Mouse (Mus musculus) kidney, adult 18-20 months (tissue): ENCODE results near the gene Atn1.

Experiments
- DNase-seq: peaks from one replicate; pipeline ENCODE4 v3.0.0; 2021

Gene Atn1

DNA sequence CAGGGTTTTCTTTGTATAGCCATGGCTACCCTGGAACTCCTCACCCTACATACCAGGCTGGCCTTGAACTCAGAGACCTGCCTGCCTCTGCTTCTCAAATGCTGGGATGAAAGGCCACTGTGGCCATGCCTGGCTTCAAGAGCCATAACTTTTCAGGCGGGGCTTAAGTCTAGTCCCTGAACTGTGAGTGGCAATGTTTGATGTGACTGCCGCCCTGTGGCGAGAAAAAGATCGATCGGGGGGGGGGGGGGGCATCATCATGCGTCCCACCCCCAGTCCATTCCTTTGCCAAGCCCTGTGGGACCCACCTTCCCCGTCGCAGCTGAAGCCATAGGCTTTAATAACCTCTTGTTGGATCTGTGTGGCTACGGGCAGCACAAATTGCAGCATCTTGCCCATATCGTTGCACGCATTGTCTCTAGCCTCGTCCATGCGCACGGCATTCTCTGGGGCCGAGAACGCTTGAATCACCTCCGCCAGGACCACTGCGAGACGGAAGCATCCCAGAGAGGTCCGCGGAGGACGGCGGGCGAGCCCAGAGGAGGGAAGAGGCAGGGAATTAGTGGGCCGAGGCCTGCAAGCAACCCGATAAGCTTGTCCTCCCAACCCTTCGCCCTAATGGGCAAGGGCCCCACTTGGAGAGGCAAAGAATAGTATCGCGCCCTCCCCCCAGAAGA, 16.0 kb downstream of the Atn1 start:
- no peak for DNase-seq

DNA sequence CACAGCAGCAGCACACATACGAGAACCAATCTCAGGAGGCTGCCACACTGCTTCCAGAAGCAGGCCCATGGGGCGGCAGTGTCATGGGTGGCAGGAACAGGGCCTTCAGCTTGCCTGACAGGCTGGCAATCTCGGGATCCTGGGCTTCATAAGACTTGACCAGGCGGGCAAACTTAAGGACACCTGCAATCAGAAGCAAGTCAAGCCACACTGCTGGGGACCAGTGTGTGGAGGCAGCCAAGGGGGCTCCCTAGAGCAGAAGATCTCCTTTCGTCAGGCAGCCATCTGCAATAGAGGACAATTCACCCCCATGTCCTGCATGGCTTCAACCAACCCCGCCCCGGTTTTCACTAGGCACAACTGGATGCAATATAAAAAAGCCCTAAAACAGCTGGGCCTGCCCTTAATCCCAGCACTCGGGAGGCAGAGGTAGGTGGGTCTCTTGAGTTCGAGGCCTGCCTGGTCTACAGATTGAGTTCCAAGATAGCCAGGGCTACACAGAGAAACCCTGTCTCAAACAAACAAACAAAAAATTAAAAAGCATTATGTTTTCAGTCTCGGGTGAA, 17.0 kb downstream of the Atn1 start:
- no peak for DNase-seq

DNA sequence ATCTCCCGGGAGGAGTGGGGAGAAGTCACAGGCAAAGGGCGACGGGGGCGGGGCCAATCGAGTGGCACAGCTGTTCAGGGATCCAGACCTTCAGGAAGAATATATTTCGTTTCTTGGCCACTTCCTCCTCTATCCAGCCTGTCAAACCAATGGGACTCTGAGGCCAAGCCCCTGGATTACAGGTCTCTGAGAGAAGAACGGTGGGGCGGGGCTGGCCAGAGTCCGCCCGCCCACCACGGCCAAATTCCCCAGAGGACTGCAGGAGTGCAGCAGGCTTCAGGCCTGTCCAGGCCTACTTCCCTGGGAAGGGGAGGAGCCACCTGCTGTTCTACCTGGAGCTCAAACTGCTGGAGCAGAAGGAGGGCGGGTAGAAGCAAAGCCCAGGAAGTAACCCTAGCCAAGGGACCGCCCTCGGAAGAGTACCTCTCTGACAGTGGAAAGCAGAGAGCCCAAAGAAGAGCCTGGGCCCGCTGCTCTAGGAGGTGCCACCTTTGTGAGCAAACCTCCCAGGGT, 17.8 kb downstream of the Atn1 start, which contains the start of gene Ptpn6:
TSS of gene Ptpn6 (minus strand) at position 204 of the 513 bp plus-strand sequence.
- DNase-seq = peak; percentile 87

DNA sequence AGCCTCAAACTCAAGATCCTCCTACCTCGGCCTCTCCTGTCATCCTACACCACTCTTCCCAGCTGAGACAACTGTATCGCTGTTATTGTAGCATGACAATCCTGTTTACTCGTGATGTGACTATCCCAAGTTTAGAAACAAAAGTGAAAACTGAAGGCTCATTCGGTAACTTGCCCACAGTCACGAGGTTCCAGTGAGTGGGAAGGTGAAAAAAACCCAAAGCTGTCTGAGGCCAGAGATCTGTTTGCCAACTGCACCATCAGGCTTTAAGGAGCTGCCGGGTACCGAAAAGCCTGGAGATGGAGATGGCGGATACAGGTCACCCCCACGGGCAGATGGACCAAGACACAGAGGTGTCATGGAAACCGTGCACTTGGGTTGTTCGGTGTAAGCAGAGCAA, 19.3 kb downstream of the Atn1 start:
- no peak for DNase-seq

- no peak for DNase-seq
Observed at GRCm38 (mm10) chr6:124734417-124734816, 21.9 kb downstream of the Atn1 start.

DNA sequence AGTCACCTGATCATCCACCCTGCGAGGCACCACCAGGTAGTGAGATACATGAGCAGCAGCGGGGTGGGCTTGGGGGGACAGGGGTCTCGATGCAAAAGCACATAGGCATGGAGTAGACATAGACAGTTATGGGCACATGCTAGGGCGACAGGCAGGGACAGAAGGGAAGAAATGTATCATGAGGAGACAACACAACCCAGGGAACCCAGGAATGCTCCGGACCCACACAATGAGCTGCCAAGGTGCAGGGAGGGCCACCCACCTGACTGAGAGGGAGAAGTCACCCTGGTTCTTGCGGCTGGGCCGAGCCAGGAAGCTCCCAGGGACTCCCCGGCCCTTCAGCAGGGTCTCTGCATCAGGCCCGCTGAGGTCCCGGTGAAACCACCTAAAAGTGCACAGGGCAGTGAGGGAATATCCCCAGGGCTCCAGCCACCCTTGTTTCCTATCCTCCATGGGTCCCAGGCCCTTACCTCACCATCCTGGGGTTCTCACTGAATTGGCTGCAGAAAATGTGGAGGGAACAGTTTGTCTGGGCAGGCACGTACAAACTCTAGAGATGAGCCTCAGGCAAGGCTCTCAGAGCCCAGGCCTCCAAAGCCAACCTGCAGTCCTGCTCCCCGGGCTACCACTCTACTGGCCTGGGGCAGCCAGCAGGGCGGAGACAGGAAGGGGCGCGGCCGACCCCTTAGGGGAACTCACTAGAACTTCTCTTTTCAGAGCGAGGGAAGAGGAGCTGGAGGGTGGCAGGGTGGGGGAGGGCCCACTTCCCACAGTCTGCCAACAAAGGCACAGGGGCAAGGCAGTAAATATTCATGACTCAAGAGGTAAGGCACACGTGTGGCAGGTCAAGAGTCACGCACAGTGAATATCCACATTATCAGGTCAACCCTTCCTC, 23.6 kb downstream of the Atn1 start:
- no peak for DNase-seq

GRCm38 (mm10) chr6:124731038-124731437, 25.3 kb downstream of the Atn1 start:
- DNase-seq = no peak

DNA sequence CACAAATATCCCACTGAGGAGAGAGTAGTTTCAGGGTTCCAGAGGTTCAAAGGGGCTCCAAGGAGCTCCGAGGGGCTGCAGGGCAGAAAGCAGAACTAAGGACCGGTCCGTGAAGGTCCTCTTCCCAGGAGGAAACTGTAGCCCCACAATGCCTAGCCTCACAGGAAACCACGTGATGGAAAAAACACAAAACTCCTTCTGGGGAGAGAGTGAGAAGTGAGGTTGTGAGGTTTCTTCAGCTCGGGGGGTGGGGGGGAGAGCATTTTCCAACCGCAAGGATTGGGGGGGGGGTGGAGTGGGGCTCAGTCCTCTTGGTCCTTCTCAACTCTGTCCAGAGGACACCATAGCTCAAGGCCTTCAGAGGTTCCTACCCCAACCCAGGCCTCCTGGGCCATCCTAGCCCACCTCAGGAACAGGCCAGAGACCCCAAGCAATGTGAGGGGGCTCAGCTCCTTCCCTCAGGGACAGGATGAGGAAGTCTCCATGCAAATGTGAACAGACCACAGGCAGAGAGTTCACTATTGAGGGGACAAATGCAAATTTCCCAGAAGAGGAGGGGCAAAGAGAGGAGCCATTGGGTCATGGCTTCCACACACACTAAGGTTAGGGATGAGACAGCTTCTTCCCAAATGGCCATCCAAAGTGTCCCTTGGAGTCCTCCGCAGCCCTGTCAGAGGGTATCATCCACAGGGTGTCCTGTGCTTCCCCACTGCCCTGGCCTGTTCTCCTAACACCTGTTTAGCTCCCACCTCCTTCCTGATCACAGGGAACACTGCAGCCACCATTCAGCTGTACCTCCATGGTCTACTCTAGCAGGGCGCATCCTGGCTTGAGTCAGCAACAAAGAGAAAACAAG, 26.2 kb downstream of the Atn1 start:
- DNase-seq = no peak

DNA sequence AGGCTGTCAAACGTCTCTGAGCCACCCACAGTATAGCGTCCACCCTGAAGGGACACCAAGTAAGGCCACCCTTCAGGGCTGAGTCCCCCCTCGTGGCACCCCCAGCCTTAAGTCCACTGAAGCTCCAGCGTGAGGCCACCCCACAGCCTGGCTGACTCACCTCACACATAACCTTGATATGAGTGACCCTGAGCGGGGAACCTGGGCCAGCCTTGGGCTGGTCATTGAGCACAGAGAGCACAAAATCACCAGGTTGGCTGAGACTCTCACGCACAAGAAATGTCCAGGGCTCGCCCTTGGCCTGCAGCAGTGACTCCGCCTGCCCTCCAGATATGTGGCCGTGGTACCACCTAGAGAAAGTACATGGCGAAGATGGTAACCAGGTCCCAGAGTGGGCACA, 27.7 kb downstream of the Atn1 start:
- no peak for DNase-seq

DNA sequence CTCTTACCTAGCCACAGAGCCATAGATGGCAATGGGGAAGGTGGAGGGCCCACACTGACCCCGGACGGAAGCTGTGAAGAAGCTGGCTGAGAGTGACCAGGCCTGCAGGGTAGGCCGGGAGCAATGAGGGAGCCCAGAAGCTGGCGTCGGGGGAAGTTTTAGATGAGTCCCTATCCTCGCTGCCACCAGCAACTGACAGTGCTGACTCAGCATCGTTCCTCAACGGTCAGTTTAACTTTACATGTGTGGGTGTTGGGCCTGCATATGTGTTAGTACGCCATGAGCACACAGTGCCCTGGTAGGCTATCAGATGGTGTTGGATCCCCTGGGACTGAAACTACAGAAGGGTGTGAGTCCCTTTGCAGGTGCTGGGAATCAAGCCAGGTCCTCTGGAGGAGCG, 31.9 kb downstream of the Atn1 start:
- no peak for DNase-seq

DNA sequence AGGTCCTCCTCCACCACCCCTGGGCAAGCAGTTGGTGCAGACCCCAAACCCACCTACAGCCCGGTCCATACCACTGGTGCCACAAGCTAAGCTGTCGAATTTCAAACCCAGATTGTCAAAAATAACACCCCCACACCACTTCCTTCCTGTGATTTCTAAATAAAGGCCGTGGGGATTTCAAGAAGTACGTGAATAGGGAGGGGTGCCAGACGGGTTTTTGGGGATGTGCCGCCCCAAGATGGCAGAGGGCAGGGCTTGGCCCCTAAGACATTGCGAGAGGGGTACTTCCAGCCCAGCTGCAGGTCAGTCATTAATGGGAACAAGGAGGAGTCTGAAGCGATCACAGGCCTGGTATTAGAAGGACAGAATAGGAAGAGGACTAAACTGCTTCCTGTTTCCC, 32.8 kb downstream of the Atn1 start:
- no peak for DNase-seq

- no peak for DNase-seq
Observed at GRCm38 (mm10) chr6:124722876-124723473, 33.3 kb downstream of the Atn1 start.

- no peak for DNase-seq
Observed at GRCm38 (mm10) chr6:124720904-124721303, 35.4 kb downstream of the Atn1 start.

DNA sequence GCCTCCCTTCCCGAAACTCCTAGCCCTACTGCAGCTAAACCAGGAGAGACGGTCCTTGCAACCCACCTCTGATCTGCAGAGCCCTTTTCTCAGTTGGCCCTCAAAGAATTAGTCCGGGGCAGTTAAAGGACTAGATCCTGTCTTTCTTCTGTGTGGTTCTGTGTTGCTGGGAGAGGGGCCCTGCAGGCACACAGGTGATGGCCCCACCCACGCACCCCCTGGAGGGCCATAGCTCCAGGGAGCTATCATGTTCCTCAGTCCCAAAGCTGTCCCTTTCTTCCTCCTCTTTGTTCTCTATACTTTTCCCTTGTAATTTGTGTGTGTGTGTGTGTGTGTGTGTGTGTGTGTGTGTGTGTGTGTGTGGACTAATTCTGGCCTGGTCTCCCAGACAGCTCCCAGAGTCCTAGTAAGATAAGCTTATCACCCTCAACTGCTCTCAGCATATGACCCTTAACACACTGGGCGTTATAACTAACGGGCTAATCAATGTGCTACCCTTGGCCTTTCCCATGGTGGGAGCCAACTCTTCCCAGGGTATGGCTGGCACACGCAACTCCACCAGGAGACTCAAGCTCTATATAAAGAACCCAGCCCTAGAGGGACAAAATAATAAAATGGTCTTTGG, 36.9 kb downstream of the Atn1 start:
- DNase-seq = no peak

- DNase-seq = peak; percentile 53
Observed at GRCm38 (mm10) chr6:124718703-124719102, 37.6 kb downstream of the Atn1 start.

- DNase-seq = no peak
Observed at GRCm38 (mm10) chr6:124717968-124718367, 38.4 kb downstream of the Atn1 start.

GRCm38 (mm10) chr6:124716864-124717490, 39.3 kb downstream of the Atn1 start:
- DNase-seq = peak; percentile 59

DNA sequence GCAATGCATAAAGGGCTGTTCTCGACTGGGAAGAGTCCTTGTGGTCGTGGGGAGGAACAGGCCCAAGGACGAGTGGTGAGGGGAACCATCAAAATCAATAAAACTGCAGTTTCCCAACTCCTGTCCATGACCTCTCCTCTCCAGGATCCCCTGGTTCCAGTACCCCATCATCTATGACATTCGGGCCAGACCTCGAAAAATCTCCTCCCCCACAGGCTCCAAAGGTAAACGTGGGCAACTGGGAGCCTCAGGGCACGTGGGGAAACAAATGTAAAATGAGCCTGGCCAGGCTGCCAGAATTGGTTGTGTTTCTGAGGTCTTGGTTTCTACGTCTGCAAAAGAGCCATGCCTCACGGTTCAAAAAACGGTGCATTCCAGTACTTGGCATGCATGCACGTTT, 43.4 kb downstream of the Atn1 start:
- DNase-seq = no peak

- peak; percentile 99 for DNase-seq
Observed at GRCm38 (mm10) chr6:124711824-124712782, 44.2 kb downstream of the Atn1 start, which contains the start of the genes Emg1 and Phb2. TSS of gene Emg1 (minus strand) at chr6:124712178. TSS of gene Phb2 (plus strand) at chr6:124712336.
